Mouse (Mus musculus): ENCODE results near the gene Pofut1. TPM values are rescaled to one million over a fixed set of nuclear protein-coding genes. Genes with fewer than 3 reads are reported as not detected.

Pofut1 gene
- polyA plus RNA-seq, 1 experiment from 2014 or later, result 6.3 TPM

DNA sequence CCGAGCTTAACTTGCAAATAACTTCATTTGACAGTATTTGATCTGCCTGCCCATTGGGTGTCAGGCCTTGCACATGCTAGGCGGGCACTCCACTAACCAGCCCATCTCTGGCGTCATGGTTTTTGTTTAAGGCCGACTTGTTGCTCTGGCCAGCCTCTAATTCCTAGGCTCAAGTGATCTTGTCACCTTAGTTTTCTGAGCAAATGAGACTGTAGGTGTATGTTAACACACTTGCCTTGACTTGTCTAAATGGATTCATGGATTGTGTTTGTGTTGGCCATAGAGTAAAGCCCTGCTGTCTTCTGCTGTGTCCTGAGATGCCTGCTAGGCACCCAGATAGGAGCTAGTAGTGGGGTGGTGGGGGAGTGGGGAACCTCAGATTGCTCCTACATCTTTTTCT, 53.9 kb downstream of the Pofut1 start:
- Histone ChIP-seq H3K4me2 (replicated peaks) (no peak overlapping the region), H3K36me3 (replicated peaks; ENCODE audit: control insufficient read depth, insufficient read depth) (no peaks in the 10 kb centered on the region), H3K27ac (no peak overlapping the region), H3K4me1 (replicated peaks; ENCODE audit: control insufficient read depth, insufficient read depth, low read length) (peaks cover 9% of the 10 kb centered on the region), H3K27me3 (ENCODE audit: control insufficient read depth, insufficient read depth, low read length) (no peaks in the 10 kb centered on the region), H3K9me3 (ENCODE audit: control insufficient read depth, low read length) (no peaks in the 10 kb centered on the region), H3K9ac (no peak overlapping the region), H3K4me3 (replicated peaks; ENCODE audit: low read length) (no peak overlapping the region)
- ATAC-seq (ENCODE audit: low FRiP score) (no peak), DNase-seq (ENCODE audit: low spot score) (no peak)
- 94% methylated on average over 4 of the region's 4 CpGs for WGBS

DNA sequence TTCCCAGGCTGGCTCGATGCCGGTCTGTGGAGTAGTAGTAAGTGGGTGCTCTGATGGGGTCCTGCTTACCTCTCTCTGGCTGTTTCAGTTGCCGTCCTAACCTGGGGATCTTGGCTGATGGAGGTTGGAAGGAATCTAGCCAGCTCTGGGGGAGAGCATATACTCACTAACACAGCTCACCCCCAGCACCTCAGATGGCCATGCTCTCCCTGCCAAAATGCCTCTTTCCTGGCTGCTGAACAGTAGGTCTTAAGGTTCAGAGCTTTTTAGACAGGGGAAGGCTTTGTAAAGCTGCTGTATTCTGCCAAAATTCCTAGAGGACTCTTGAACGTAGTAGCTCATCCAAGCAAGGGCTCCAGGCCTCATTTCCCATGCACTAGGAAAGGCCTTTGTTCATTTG, 56.4 kb downstream of the Pofut1 start:
- H3K27me3 ChIP-seq (ENCODE audit: control insufficient read depth, insufficient read depth, low read length), result no peaks in the 10 kb centered on the region
- no peaks in the 10 kb centered on the region for H3K9me3 ChIP-seq (ENCODE audit: control insufficient read depth, low read length)
- H3K27ac ChIP-seq, result peak overlapping the region; percentile 41; the same call in 1 of the 2 replicates
- ATAC-seq (ENCODE audit: low FRiP score), result no peak
- DNase-seq (ENCODE audit: low spot score), result no peak
- 0 out of 2 replicates have a peak, but pooled peaks cover under 1% of the 10 kb centered on the region for H3K4me1 ChIP-seq (replicated peaks; ENCODE audit: control insufficient read depth, insufficient read depth, low read length)
- 88% methylated on average over 4 of the region's 4 CpGs for WGBS
- no peak overlapping the region for H3K9ac ChIP-seq
- H3K4me3 ChIP-seq (replicated peaks; ENCODE audit: low read length), result no peak overlapping the region
- no peak overlapping the region for H3K4me2 ChIP-seq (replicated peaks)
- no peaks in the 10 kb centered on the region for H3K36me3 ChIP-seq (replicated peaks; ENCODE audit: control insufficient read depth, insufficient read depth)

DNA sequence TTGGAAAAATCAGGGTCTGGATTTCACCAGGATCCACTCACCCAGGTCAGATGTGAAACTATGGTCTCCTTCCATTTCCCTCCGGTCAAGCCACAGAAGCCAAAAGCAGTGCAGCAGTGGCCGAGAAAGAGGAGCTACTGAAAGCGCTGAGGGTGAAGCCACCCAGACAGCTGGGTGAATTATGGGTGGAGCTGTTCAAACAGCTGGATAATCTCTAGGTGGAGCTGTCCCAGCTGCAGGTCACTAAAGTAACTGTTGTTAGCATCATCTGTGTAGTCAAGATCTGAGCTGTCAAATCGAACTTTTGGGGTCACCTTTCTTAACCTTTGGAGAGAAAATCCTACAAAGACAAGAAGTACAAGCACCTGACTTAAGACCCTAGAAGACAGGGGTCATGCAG, 57.1 kb downstream of the Pofut1 start:
- Histone ChIP-seq H3K4me1 (replicated peaks; ENCODE audit: control insufficient read depth, insufficient read depth, low read length) (no peaks in the 10 kb centered on the region), H3K4me2 (replicated peaks) (no peak overlapping the region), H3K36me3 (replicated peaks; ENCODE audit: control insufficient read depth, insufficient read depth) (no peaks in the 10 kb centered on the region), H3K9ac (no peak overlapping the region), H3K27ac (peak overlapping the region; percentile 41; the same call in 1 of the 2 replicates), H3K9me3 (ENCODE audit: control insufficient read depth, low read length) (no peaks in the 10 kb centered on the region), H3K27me3 (ENCODE audit: control insufficient read depth, insufficient read depth, low read length) (no peaks in the 10 kb centered on the region), H3K4me3 (replicated peaks; ENCODE audit: low read length) (no peak overlapping the region)
- WGBS, result 76% methylated on average over 4 of the region's 4 CpGs
- ATAC-seq (ENCODE audit: low FRiP score), result no peak
- no peak for DNase-seq (ENCODE audit: low spot score)

DNA sequence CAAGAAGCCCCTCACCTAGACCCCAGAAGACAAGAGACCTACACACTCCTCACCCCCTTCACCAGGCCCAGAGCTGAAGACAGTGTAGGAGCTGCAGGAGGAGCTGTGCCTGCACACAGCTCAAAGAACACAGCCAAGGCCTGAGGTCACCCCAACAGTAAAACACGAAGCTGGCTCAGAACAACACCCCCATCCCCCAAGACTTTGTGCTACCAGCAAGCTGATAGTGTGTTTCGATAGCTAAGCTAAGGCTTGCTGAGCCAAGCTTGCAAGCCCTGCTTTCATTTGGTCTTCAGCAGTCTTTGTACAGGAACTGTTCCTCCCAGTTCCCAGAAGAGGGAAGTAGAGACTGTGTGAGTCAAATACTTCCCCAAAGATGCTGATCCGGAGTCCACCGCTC, 57.5 kb downstream of the Pofut1 start:
- no peaks in the 10 kb centered on the region for H3K27me3 ChIP-seq (ENCODE audit: control insufficient read depth, insufficient read depth, low read length)
- no peak overlapping the region for H3K4me3 ChIP-seq (replicated peaks; ENCODE audit: low read length)
- 79% methylated on average over 4 of the region's 4 CpGs for WGBS
- no peak overlapping the region for H3K4me2 ChIP-seq (replicated peaks)
- no peaks in the 10 kb centered on the region for H3K9me3 ChIP-seq (ENCODE audit: control insufficient read depth, low read length)
- ATAC-seq (ENCODE audit: low FRiP score) (no peak), DNase-seq (ENCODE audit: low spot score) (no peak)
- no peaks in the 10 kb centered on the region for H3K36me3 ChIP-seq (replicated peaks; ENCODE audit: control insufficient read depth, insufficient read depth)
- no peak overlapping the region for H3K27ac ChIP-seq
- no peaks in the 10 kb centered on the region for H3K4me1 ChIP-seq (replicated peaks; ENCODE audit: control insufficient read depth, insufficient read depth, low read length)
- H3K9ac ChIP-seq, result no peak overlapping the region

DNA sequence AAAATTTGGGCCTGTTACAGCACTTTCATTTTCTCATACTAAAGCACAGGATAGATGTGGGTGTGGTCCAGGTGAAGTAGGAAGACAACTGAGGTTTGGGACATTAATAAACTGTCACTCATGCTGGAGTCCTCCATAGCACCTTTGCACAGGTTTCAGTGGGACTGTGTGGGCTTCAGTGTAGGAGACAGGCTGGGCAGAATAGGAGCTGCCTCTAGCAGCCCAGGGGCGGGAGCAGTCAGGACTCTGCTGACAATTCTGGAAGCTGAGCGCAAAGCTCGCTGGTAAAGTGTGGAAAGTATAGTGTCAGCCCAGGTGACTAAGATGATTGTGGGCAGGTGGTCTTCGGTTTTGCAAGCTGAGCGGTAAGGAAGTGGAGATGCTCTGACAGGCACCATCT, 59.8 kb downstream of the Pofut1 start:
- DNase-seq (ENCODE audit: low spot score), result no peak
- Histone ChIP-seq H3K9me3 (ENCODE audit: control insufficient read depth, low read length) (no peaks in the 10 kb centered on the region), H3K27me3 (ENCODE audit: control insufficient read depth, insufficient read depth, low read length) (no peaks in the 10 kb centered on the region), H3K4me3 (replicated peaks; ENCODE audit: low read length) (no peak overlapping the region), H3K4me2 (replicated peaks) (no peak overlapping the region), H3K27ac (no peak overlapping the region), H3K9ac (no peak overlapping the region), H3K4me1 (replicated peaks; ENCODE audit: control insufficient read depth, insufficient read depth, low read length) (no peaks in the 10 kb centered on the region), H3K36me3 (replicated peaks; ENCODE audit: control insufficient read depth, insufficient read depth) (no peaks in the 10 kb centered on the region)
- no peak for ATAC-seq (ENCODE audit: low FRiP score)
- WGBS, result 94% methylated on average over 5 of the region's 5 CpGs

DNA sequence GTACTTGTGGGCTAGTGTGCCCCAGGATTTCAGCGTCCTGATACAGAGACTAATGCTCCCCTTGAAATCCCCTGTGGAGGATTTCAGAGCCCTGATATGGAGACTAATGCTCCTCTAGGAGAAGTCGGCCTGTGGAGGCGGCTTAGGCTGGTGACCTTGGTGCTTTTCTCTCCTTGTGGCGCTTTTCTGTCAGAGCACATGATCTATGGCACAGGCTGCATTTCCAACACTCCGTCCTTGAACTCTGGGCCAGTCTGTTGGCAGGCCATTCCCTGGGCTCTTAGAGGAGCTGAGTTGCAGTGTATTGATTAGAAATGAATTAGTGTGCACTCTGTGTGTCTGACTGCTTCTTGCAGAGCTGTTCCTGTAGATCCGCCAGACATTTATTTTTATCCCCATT, 63.9 kb downstream of the Pofut1 start:
- ATAC-seq (ENCODE audit: low FRiP score) (no peak), DNase-seq (ENCODE audit: low spot score) (no peak)
- Histone ChIP-seq H3K4me3 (replicated peaks; ENCODE audit: low read length) (no peak overlapping the region), H3K9me3 (ENCODE audit: control insufficient read depth, low read length) (no peaks in the 10 kb centered on the region), H3K4me1 (replicated peaks; ENCODE audit: control insufficient read depth, insufficient read depth, low read length) (no peaks in the 10 kb centered on the region), H3K27ac (no peak overlapping the region), H3K9ac (no peak overlapping the region), H3K36me3 (replicated peaks; ENCODE audit: control insufficient read depth, insufficient read depth) (no peaks in the 10 kb centered on the region), H3K4me2 (replicated peaks) (no peak overlapping the region), H3K27me3 (ENCODE audit: control insufficient read depth, insufficient read depth, low read length) (no peaks in the 10 kb centered on the region)
- WGBS, result 71% methylated on average over 6 of the region's 6 CpGs

DNA sequence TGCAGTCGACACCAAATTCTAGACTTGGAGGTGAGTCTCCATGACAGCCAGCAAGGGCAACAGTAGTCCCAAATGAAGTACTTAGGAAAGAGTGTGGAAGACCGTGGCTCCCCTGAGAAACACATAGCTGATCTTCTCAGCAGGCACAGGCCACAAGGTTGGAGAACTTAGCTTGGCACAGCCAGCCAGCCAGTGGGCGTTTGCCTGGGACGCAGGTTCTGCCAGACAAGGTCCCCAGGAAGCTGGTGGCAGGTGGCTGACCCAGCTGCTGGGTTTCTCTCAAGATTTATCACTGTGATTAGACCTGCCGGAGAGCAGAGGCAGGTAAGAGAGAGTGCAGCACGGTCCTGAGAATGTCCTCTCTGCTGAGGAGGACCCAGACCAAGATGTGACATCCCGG, 67.3 kb downstream of the Pofut1 start:
- Histone ChIP-seq H3K4me3 (replicated peaks; ENCODE audit: low read length) (no peak overlapping the region), H3K4me1 (replicated peaks; ENCODE audit: control insufficient read depth, insufficient read depth, low read length) (no peaks in the 10 kb centered on the region), H3K27ac (peak overlapping the region; percentile 32; the same call in 1 of the 2 replicates), H3K36me3 (replicated peaks; ENCODE audit: control insufficient read depth, insufficient read depth) (no peaks in the 10 kb centered on the region), H3K27me3 (ENCODE audit: control insufficient read depth, insufficient read depth, low read length) (no peaks in the 10 kb centered on the region), H3K9ac (no peak overlapping the region), H3K9me3 (ENCODE audit: control insufficient read depth, low read length) (no peaks in the 10 kb centered on the region), H3K4me2 (replicated peaks) (no peak overlapping the region)
- no peak for DNase-seq (ENCODE audit: low spot score)
- WGBS, result 82% methylated on average over 7 of the region's 7 CpGs
- ATAC-seq (ENCODE audit: low FRiP score), result no peak

DNA sequence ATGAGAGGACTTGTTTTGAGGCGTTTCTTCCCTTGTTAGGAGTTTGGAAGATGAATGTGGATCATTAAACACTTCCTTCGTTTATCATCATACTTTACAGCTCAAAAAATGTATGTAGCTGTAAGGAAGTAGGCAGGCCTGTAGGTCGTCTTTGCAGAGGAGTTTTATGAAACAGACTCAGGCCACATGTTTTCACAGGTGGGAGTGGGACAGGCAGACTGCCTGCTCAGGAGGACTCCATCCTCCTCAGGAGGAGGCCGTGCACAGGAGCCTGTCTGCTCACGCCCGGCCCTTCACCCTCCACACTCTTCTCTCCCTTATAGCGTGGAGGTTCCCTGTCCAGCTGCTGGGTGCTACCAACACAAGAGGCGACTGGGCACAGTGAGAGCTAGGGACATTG, 67.8 kb downstream of the Pofut1 start:
- H3K9me3 ChIP-seq (ENCODE audit: control insufficient read depth, low read length), result no peaks in the 10 kb centered on the region
- H3K36me3 ChIP-seq (replicated peaks; ENCODE audit: control insufficient read depth, insufficient read depth), result no peaks in the 10 kb centered on the region
- no peak overlapping the region for H3K9ac ChIP-seq
- ATAC-seq (ENCODE audit: low FRiP score), result no peak
- no peaks in the 10 kb centered on the region for H3K4me1 ChIP-seq (replicated peaks; ENCODE audit: control insufficient read depth, insufficient read depth, low read length)
- H3K4me2 ChIP-seq (replicated peaks), result no peak overlapping the region
- H3K27ac ChIP-seq, result no peak overlapping the region
- H3K27me3 ChIP-seq (ENCODE audit: control insufficient read depth, insufficient read depth, low read length), result no peaks in the 10 kb centered on the region
- H3K4me3 ChIP-seq (replicated peaks; ENCODE audit: low read length), result no peak overlapping the region
- 78% methylated on average over 8 of the region's 8 CpGs for WGBS
- no peak for DNase-seq (ENCODE audit: low spot score)

DNA sequence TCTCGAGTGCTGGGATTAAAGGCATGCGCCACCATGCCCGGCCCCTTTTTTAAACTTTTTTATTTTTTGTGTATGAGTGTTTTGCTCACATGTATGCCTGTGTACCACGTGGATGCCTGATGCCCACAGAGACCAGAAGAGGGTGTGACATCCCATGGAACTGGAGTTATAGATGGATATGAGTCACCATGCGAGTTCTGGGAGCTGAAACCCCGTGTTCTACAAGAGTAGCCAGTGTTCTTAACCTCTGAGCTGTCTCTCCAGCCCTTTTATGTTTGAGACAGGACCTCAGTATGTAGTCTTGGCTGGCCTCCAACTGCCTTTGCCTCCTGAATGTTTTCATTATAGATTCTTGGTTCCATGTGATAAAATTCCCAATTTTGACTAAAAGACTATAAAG, 68.9 kb downstream of the Pofut1 start:
- no peak for ATAC-seq (ENCODE audit: low FRiP score)
- Histone ChIP-seq H3K27me3 (ENCODE audit: control insufficient read depth, insufficient read depth, low read length) (no peaks in the 10 kb centered on the region), H3K27ac (no peak overlapping the region), H3K9ac (no peak overlapping the region), H3K4me3 (replicated peaks; ENCODE audit: low read length) (no peak overlapping the region), H3K4me2 (replicated peaks) (no peak overlapping the region), H3K36me3 (replicated peaks; ENCODE audit: control insufficient read depth, insufficient read depth) (no peaks in the 10 kb centered on the region), H3K4me1 (replicated peaks; ENCODE audit: control insufficient read depth, insufficient read depth, low read length) (no peaks in the 10 kb centered on the region), H3K9me3 (ENCODE audit: control insufficient read depth, low read length) (no peaks in the 10 kb centered on the region)
- no peak for DNase-seq (ENCODE audit: low spot score)
- 81% methylated on average over 6 of the region's 6 CpGs for WGBS

DNA sequence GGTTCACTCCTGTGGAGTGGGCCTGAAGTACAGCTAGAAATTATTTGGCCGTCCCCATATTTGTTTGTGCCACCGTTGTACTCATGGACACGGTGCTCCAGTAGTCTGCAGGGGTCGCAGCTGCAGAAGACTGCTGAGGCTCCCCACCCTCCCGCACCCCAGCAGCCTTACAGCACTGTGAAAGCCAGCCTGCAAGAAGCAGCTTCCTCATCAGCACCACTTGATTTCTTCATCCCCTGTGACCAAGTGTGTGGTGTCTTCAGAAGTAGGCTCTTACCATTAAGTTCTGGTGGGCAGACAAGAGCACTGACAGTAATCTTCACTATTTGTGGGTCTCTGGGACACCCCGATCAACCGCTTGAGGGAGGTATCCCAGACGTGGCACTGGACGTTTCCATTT, 71.6 kb downstream of the Pofut1 start:
- Histone ChIP-seq H3K4me2 (replicated peaks) (no peak overlapping the region), H3K9ac (no peak overlapping the region), H3K4me3 (replicated peaks; ENCODE audit: low read length) (no peak overlapping the region), H3K9me3 (ENCODE audit: control insufficient read depth, low read length) (no peaks in the 10 kb centered on the region), H3K36me3 (replicated peaks; ENCODE audit: control insufficient read depth, insufficient read depth) (peaks cover 14% of the 10 kb centered on the region), H3K27ac (no peak overlapping the region), H3K27me3 (ENCODE audit: control insufficient read depth, insufficient read depth, low read length) (no peaks in the 10 kb centered on the region), H3K4me1 (replicated peaks; ENCODE audit: control insufficient read depth, insufficient read depth, low read length) (no peaks in the 10 kb centered on the region)
- no peak for DNase-seq (ENCODE audit: low spot score)
- WGBS, result 89% methylated on average over 9 of the region's 9 CpGs
- no peak for ATAC-seq (ENCODE audit: low FRiP score)
